Mouse (Mus musculus) thymus, adult 2 months (tissue): Measurements from ENCODE around the gene Gabrb3. TPM values are rescaled to one million over a fixed set of nuclear protein-coding genes. Genes with fewer than 3 reads are reported as not detected.

Experiments used
- DNase-seq: peaks from one replicate; pipeline ENCODE4 v3.0.0; 2021
- H3K27ac ChIP-seq: fragments of 200-500 bp; 2 replicates; pipeline ENCODE4 v1.5.1; 2012; ENCODE audit warnings: low read length, control low read depth; ENCODE audit not compliant: control insufficient read depth, insufficient read depth
- H3K27me3 ChIP-seq: fragments of 200-500 bp; 2 replicates; pipeline ENCODE4 v1.6.1; 2012; ENCODE audit warnings: mild to moderate bottlenecking, low read length, moderate library complexity, mixed read lengths; ENCODE audit not compliant: control insufficient read depth, insufficient read depth
- H3K36me3 ChIP-seq: fragments of 200-500 bp; 2 replicates; pipeline ENCODE4 v1.6.1; 2012; ENCODE audit warnings: mild to moderate bottlenecking, low read length, moderate library complexity; ENCODE audit not compliant: control insufficient read depth, insufficient read depth
- H3K4me1 ChIP-seq: fragments of 200-500 bp; replicated peaks from 2 replicates; pipeline ENCODE4 v1.6.1; 2012; ENCODE audit warnings: low read length; ENCODE audit not compliant: control insufficient read depth, insufficient read depth
- H3K4me3 ChIP-seq: fragments of 200-500 bp; 2 replicates; pipeline ENCODE4 v1.5.1; 2012; ENCODE audit warnings: mild to moderate bottlenecking, low read length, control low read depth, moderate library complexity; ENCODE audit not compliant: control insufficient read depth, insufficient read depth
- CTCF ChIP-seq: fragments of 200-500 bp; IDR thresholded peaks from 2 replicates; pipeline ENCODE4 v1.5.1; 2012; ENCODE audit warnings: mild to moderate bottlenecking, control low read depth, low read length, moderate library complexity, borderline replicate concordance; ENCODE audit not compliant: control insufficient read depth, poor library complexity, insufficient read depth; ENCODE audit errors: extremely low read depth
- POLR2A ChIP-seq: fragments of 200-500 bp; IDR thresholded peaks from 2 replicates; pipeline ENCODE4 v1.6.1; 2012; ENCODE audit warnings: mild to moderate bottlenecking, low read length, control low read depth, moderate library complexity; ENCODE audit not compliant: control insufficient read depth, poor library complexity, insufficient read depth; ENCODE audit errors: extremely low read depth
- WGBS: fragments of 180-500 bp; shearing (Covaris S2); methylation state at CpG from one replicate; pipeline ENCODE4 v1.1.7; 2018; 5-methylcytosine and 5-hydroxymethylcytosine counted together
- polyA plus RNA-seq: library from polyadenylated mRNA; depleted of rRNA; stranded (reverse); fragments of >200 nt; gene quantifications from 2 replicates; pipeline ENCODE4 v1.2.3, GENCODE M21; 2012

Gabrb3 gene
- polyA plus RNA-seq, 1 experiment = 0.07 TPM

DNA sequence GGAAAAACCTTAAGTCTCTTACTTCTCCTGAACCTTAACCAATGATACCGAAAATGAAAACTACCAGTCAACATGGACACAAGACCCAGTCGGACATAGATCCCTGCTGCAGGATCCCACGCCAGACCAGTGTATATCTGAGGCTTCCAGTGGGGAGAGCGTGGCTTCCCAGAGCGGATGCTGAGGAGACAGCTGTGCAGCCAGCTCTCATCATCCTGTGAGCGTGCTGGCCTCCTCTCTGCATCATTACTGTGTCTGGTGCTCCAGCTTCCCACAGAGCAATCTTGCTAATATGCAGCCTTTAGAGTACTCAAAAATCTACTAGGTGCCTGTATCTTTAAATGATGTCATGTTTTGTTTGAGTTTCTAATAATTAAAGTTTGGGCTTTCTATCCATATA is 257.9 kb downstream of the Gabrb3 start:
- H3K4me3 ChIP-seq = no peak overlapping the region
- H3K27me3 ChIP-seq = no peaks in the 10 kb centered on the region
- H3K27ac ChIP-seq = no peak overlapping the region
- 89% methylated on average over 6 of the region's 6 CpGs for WGBS
- H3K36me3 ChIP-seq = no peaks in the 10 kb centered on the region
- TF ChIP-seq CTCF = no peak
- no peak for DNase-seq
- H3K4me1 ChIP-seq = no peaks in the 10 kb centered on the region

DNA sequence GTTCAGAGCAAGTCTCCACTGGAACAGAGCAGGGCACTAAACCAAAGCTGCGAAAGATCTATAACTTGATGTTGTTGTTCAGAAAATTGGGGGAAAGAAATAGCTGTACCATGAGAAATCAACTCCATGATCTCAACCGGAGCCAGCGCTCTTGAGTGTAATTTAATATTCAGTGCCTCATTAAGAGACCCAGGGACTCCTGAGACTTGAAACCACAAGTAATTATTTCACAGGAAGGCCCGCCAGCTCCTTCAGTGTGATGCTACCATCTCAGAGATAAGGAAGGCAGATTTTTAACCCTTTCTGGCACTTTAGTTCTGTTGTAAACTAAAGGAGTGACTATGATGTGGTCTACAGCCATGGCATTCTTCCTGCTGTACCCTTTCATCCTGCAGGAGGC is 270.3 kb downstream of the Gabrb3 start:
- Histone ChIP-seq H3K36me3 (no peaks in the 10 kb centered on the region), H3K4me1 (no peaks in the 10 kb centered on the region), H3K4me3 (no peak overlapping the region), H3K27me3 (no peaks in the 10 kb centered on the region), H3K27ac (no peak overlapping the region)
- DNase-seq = no peak
- whole genome bisulfite sequencing = 89% methylated on average over 4 of the region's 4 CpGs
- TF ChIP-seq POLR2A (no peak), CTCF (no peak)

GRCm38 (mm10) chr7:57700370-57700769 is 280.9 kb downstream of the Gabrb3 start:
- H3K36me3 ChIP-seq = no peaks in the 10 kb centered on the region
- WGBS = 72% methylated on average over 7 of the region's 7 CpGs
- H3K4me1 ChIP-seq = no peaks in the 10 kb centered on the region
- H3K4me3 ChIP-seq = no peak overlapping the region
- no peaks in the 10 kb centered on the region for H3K27me3 ChIP-seq
- TF ChIP-seq CTCF = no peak
- no peak for TF ChIP-seq POLR2A
- no peak overlapping the region for H3K27ac ChIP-seq
- DNase-seq = no peak

GRCm38 (mm10) chr7:57701046-57701445 is 281.6 kb downstream of the Gabrb3 start:
- Histone ChIP-seq H3K4me1 (no peaks in the 10 kb centered on the region), H3K27ac (no peak overlapping the region), H3K36me3 (no peaks in the 10 kb centered on the region), H3K27me3 (no peaks in the 10 kb centered on the region), H3K4me3 (no peak overlapping the region)
- no peak for TF ChIP-seq POLR2A
- no peak for TF ChIP-seq CTCF
- DNase-seq = no peak

DNA sequence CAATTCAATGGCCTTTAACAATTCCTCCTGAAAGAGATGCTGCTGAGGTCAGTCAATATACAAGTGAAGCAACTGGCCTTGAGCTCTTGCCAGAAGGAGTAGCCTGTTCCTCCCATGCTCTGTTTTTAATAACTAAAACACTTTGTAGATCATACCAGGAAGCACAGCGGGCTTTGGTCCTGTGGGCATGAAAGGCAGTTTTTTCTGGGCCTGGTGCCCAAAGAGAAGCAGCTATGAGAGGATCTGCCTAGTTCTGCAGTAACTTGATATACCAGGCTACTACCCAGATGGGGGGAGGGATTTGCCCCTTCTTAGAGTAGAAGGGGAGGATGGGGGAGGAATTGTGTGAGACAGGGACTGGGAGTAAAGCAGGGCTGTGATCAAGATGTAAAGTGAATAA is 284.1 kb downstream of the Gabrb3 start:
- Histone ChIP-seq H3K27ac (no peak overlapping the region), H3K4me1 (no peaks in the 10 kb centered on the region), H3K36me3 (no peaks in the 10 kb centered on the region), H3K4me3 (no peak overlapping the region), H3K27me3 (no peaks in the 10 kb centered on the region)
- no peak for DNase-seq
- TF ChIP-seq CTCF = no peak
- TF ChIP-seq POLR2A = no peak
- 75% methylated on average over 1 of the region's 1 CpGs for WGBS

DNA sequence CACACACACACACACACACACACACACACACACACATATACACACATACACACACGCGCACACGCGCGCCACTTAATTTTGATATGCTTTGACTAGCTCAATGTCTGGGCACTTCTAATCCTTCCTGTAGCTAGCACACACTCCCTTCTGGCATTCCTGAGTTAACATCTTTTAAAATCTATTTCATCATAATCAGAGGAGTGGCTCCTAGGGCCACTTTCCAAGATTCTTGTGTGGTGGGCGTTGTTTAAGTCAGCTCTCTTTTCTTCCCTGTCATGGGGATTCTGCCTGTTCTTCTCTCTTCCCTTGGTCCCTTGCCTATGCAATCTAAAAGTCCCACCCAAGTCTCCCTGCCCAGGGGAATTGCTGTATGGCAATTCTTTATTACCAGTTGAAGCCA is 286.6 kb downstream of the Gabrb3 start:
- Histone ChIP-seq H3K4me1 (no peaks in the 10 kb centered on the region), H3K27me3 (no peaks in the 10 kb centered on the region), H3K4me3 (no peak overlapping the region), H3K36me3 (no peaks in the 10 kb centered on the region), H3K27ac (no peak overlapping the region)
- no peak for DNase-seq
- 100% methylated on average over 6 of the region's 6 CpGs for WGBS
- TF ChIP-seq CTCF (no peak), POLR2A (no peak)

- WGBS = 86% methylated on average over 7 of the region's 7 CpGs
- no peak for DNase-seq
- Histone ChIP-seq H3K27ac (no peak overlapping the region), H3K4me3 (no peak overlapping the region), H3K27me3 (no peaks in the 10 kb centered on the region), H3K36me3 (no peaks in the 10 kb centered on the region), H3K4me1 (no peaks in the 10 kb centered on the region)
- TF ChIP-seq POLR2A (no peak), CTCF (no peak)
Measured at GRCm38 (mm10) chr7:57706976-57707740, 287.7 kb downstream of the Gabrb3 start.
